In genomic region chr14:93885551-93886084, GRCm38 (mm10) we compare ENCODE assay signal across 14 mouse cellular contexts. TPM values are rescaled to one million over a fixed set of nuclear protein-coding genes. Genes with fewer than 3 reads are reported as not detected.
A peak's percentile ranks its signal among the peaks of the same experiment; 100 is the strongest.
DNase-seq lines count a peak whose midpoint lies in the region; ATAC-seq lines count a peak whose summit lies in the region.
"Had no signal": no experiment of that assay in that cellular context is flagged by ENCODE, and none has a peak within 500 bp of the region (broad histone marks: within the 10 kb centered on the region; RNA-seq: fewer than 3 reads in every experiment).

No protein-coding gene starts in this region.

- no peak overlapping the region for H3K27ac ChIP-seq in embryonic facial prominence, embryonic 14.5 days (replicated peaks; ENCODE audit: low read depth, low read length)
- no peak overlapping the region for H3K27ac ChIP-seq in embryonic facial prominence, embryonic 10.5 days (replicated peaks)
- H3K27ac ChIP-seq in lung, embryonic 16.5 days (ENCODE audit: low read length): no peak overlapping the region
- no peak overlapping the region for H3K27ac ChIP-seq in forebrain, embryonic 15.5 days (replicated peaks)
- H3K27ac ChIP-seq in midbrain, embryonic 14.5 days (replicated peaks; ENCODE audit: low read depth, low read length): no peak overlapping the region
- H3K27ac ChIP-seq: macrophage had no signal

- no peak for DNase-seq in embryonic facial prominence, embryonic 14.5 days (ENCODE audit: low spot score)
- no peak for DNase-seq in embryonic facial prominence, embryonic 10.5 days (ENCODE audit: low spot score)
- no peak for DNase-seq in lung, postnatal 14 days
- no peak for DNase-seq in midbrain, embryonic 14.5 days
- no peak for DNase-seq in MN1 (ENCODE audit: low spot score)
- DNase-seq in embryo, embryonic 10 days (ENCODE audit: low spot score): no peak
- DNase-seq: kidney, adult 8-10 months; retina, postnatal 1 day had no signal

- no peak for ATAC-seq in embryonic facial prominence, embryonic 14.5 days (ENCODE audit: low read depth)
- peak; percentile 83 for ATAC-seq in lung, embryonic 16.5 days (ENCODE audit: low read depth)
- no peak for ATAC-seq in forebrain, embryonic 15.5 days (replicated peaks)
- no peak for ATAC-seq in midbrain, embryonic 14.5 days (ENCODE audit: low FRiP score, low TSS enrichment)

- no peak overlapping the region for H3K9ac ChIP-seq in embryonic facial prominence, embryonic 14.5 days (ENCODE audit: low read depth, low read length)
- H3K9ac ChIP-seq in lung, embryonic 16.5 days (ENCODE audit: low read length): no peak overlapping the region
- no peak overlapping the region; the same call in 1 of the 2 replicates for H3K9ac ChIP-seq in forebrain, embryonic 15.5 days (replicated peaks)
- H3K9ac ChIP-seq in midbrain, embryonic 14.5 days (replicated peaks; ENCODE audit: low read length): no peak overlapping the region

- H3K27me3 ChIP-seq in embryonic facial prominence, embryonic 14.5 days (replicated peaks; ENCODE audit: control insufficient read depth, insufficient read depth, low read length): no peaks in the 10 kb centered on the region
- peaks cover 18% of the 10 kb centered on the region; the same call in 1 of the 2 replicates for H3K27me3 ChIP-seq in embryonic facial prominence, embryonic 10.5 days (replicated peaks; ENCODE audit: low read depth, poor library complexity, severe bottlenecking)
- no peaks in the 10 kb centered on the region for H3K27me3 ChIP-seq in lung, embryonic 16.5 days (ENCODE audit: control insufficient read depth, insufficient read depth, low read depth, low read length)
- H3K27me3 ChIP-seq in forebrain, embryonic 15.5 days: no peaks in the 10 kb centered on the region
- no peaks in the 10 kb centered on the region for H3K27me3 ChIP-seq in midbrain, embryonic 14.5 days (ENCODE audit: control insufficient read depth, insufficient read depth, low read length)

- no peak overlapping the region for H3K4me3 ChIP-seq in embryonic facial prominence, embryonic 14.5 days (ENCODE audit: low read depth, low read length)
- H3K4me3 ChIP-seq in embryonic facial prominence, embryonic 10.5 days: no peak overlapping the region
- no peak overlapping the region for H3K4me3 ChIP-seq in lung, embryonic 16.5 days (ENCODE audit: low read length)
- peak overlapping the region; percentile 23; the same call in 1 of the 2 replicates for H3K4me3 ChIP-seq in forebrain, embryonic 15.5 days
- H3K4me3 ChIP-seq in midbrain, embryonic 14.5 days (replicated peaks; ENCODE audit: low read depth, low read length): peak overlapping the region; percentile 4; the same call in 1 of the 2 replicates

- no peaks in the 10 kb centered on the region for H3K9me3 ChIP-seq in embryonic facial prominence, embryonic 14.5 days (ENCODE audit: control insufficient read depth, low read length)
- H3K9me3 ChIP-seq in embryonic facial prominence, embryonic 10.5 days: no peaks in the 10 kb centered on the region
- no peaks in the 10 kb centered on the region for H3K9me3 ChIP-seq in lung, embryonic 16.5 days (ENCODE audit: control insufficient read depth, low read length)
- H3K9me3 ChIP-seq in forebrain, embryonic 15.5 days: no peaks in the 10 kb centered on the region
- H3K9me3 ChIP-seq in midbrain, embryonic 14.5 days (ENCODE audit: control insufficient read depth, low read length): no peaks in the 10 kb centered on the region

- 0 out of 2 replicates have a peak overlapping the region, but pooled peaks have one; percentile 2 for H3K4me2 ChIP-seq in embryonic facial prominence, embryonic 14.5 days (ENCODE audit: low read depth, low read length)
- H3K4me2 ChIP-seq in lung, embryonic 16.5 days (ENCODE audit: low read depth, low read length): no peak overlapping the region
- H3K4me2 ChIP-seq in forebrain, embryonic 15.5 days (replicated peaks): peak overlapping the region; percentile 81
- H3K4me2 ChIP-seq in midbrain, embryonic 14.5 days (ENCODE audit: low read length): peak overlapping the region; percentile 86
- H3K4me2 ChIP-seq: heart, embryonic 11.5 days had no signal

- H3K4me1 ChIP-seq in embryonic facial prominence, embryonic 14.5 days (ENCODE audit: control insufficient read depth, insufficient read depth, low read length): peaks cover 4% of the 10 kb centered on the region; the same call in 1 of the 2 replicates
- peaks cover 12% of the 10 kb centered on the region for H3K4me1 ChIP-seq in embryonic facial prominence, embryonic 10.5 days
- H3K4me1 ChIP-seq in lung, embryonic 16.5 days (replicated peaks; ENCODE audit: control insufficient read depth, insufficient read depth, low read length): peaks cover 17% of the 10 kb centered on the region
- H3K4me1 ChIP-seq in forebrain, embryonic 15.5 days: peaks cover 55% of the 10 kb centered on the region
- peaks cover 36% of the 10 kb centered on the region for H3K4me1 ChIP-seq in midbrain, embryonic 14.5 days (ENCODE audit: control insufficient read depth, insufficient read depth, low read length)

- no peaks in the 10 kb centered on the region for H3K36me3 ChIP-seq in embryonic facial prominence, embryonic 14.5 days (ENCODE audit: control insufficient read depth, insufficient read depth, low read length)
- no peaks in the 10 kb centered on the region for H3K36me3 ChIP-seq in embryonic facial prominence, embryonic 10.5 days (replicated peaks)
- no peaks in the 10 kb centered on the region for H3K36me3 ChIP-seq in lung, embryonic 16.5 days (ENCODE audit: control insufficient read depth, insufficient read depth, low read length)
- no peaks in the 10 kb centered on the region for H3K36me3 ChIP-seq in forebrain, embryonic 15.5 days
- H3K36me3 ChIP-seq in midbrain, embryonic 14.5 days (ENCODE audit: control insufficient read depth, insufficient read depth, low read length): no peaks in the 10 kb centered on the region
- H3K36me3 ChIP-seq: G1E had no signal

- WGBS in embryonic facial prominence, embryonic 14.5 days: 75% methylated on average over 11 of the region's 11 CpGs
- WGBS in embryonic facial prominence, embryonic 10.5 days: 73% methylated on average over 11 of the region's 11 CpGs
- WGBS in lung, embryonic 16.5 days: 60% methylated on average over 11 of the region's 11 CpGs
- 62% methylated on average over 11 of the region's 11 CpGs for WGBS in forebrain, embryonic 15.5 days
- 89% methylated on average over 11 of the region's 11 CpGs for WGBS in midbrain, embryonic 14.5 days

RNA-seq across cellular contexts. Expression of gene Pcdh9, which starts 4.9 kb away (rescaled TPM):
- polyA plus RNA-seq in embryonic facial prominence, embryonic 14.5 days (2014; fragmentation: Nextera tagmentation; extraction: Ambion mirVana): 33.7 and 40.4 TPM in 2 replicates
- 10.3 and 15.3 TPM in 2 replicates for polyA plus RNA-seq in embryonic facial prominence, embryonic 10.5 days (2016; fragmentation: Nextera tagmentation; extraction: Ambion mirVana)
- 8.5 and 9.7 TPM in 2 replicates for polyA plus RNA-seq in lung, embryonic 16.5 days (2015; fragmentation: Nextera tagmentation; extraction: Ambion mirVana)
- polyA plus RNA-seq in forebrain, embryonic 15.5 days (2015; fragmentation: Nextera tagmentation; extraction: Ambion mirVana): 131 and 139 TPM in 2 replicates
- 107 and 131 TPM in 2 replicates for polyA plus RNA-seq in midbrain, embryonic 14.5 days (2014; fragmentation: Nextera tagmentation; extraction: Ambion mirVana)
- polyA plus RNA-seq: C2C12, G1E, macrophage had no signal

Comparison
In these comparisons a context has a peak if more than half of its experiments do, and no peak if none do; other contexts are left out.
1. H3K4me3 ChIP-seq: peak in forebrain, embryonic 15.5 days (single experiment) and midbrain, embryonic 14.5 days (single experiment); none in embryonic facial prominence, embryonic 14.5 days (single experiment), embryonic facial prominence, embryonic 10.5 days (single experiment) and lung, embryonic 16.5 days (single experiment).